Comparison of ENCODE assay signal across 25 mouse cellular contexts in the genomic region with DNA sequence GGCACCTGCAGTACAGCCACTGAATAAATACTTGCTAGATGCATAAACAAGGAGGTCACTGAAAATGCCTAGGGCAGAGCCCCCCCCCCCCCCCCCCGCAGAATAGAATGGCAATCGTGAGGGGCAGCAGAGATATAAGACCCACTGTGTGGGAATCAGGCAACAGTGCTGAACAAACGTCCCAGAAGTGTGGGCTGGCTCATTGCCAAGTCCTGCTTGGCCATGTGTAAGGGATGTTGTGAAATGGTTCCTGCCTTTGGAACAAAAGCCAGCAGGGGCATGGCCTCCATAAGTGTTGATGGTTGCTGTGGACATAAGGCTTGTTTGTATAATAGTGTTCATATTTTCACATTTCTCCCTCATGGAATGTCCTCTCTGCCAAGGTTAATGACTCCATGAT.
DNase-seq lines count a peak whose midpoint lies in the region; ATAC-seq and TF ChIP-seq lines count a peak whose summit lies in the region.
"Had no signal": no experiment of that assay in that cellular context is flagged by ENCODE, and none has a peak within 500 bp of the region (broad histone marks: within the 10 kb centered on the region; RNA-seq: fewer than 3 reads in every experiment).

No protein-coding gene starts in this region.

- DNase-seq in adrenal gland, postnatal 14 days = peak; percentile 7
- DNase-seq in adrenal gland, adult 8-10 months = no peak
- peak; percentile 72 for DNase-seq in heart, adult 11 months
- no peak for DNase-seq in heart, adult 8-10 months (ENCODE audit: low spot score)
- DNase-seq in lung, embryonic 14.5 days = peak; percentile 53
- no peak for DNase-seq in lung, postnatal 25 days (ENCODE audit: low spot score)
- DNase-seq in brain, embryonic 14.5 days (ENCODE audit: low read depth) = peak; percentile 44
- DNase-seq: cerebellum, adult 9-10 months; forebrain, postnatal 0 days; gastrocnemius, postnatal 10 days; kidney, adult 18-20 months; lung, postnatal 14 days; right cerebral cortex, postnatal 4 days; thymus, adult 18-20 months; thymus, postnatal 4 days had no signal

- no peak for TF ChIP-seq CTCF in lung, embryonic 14.5 days (IDR thresholded peaks at IDR 0.05; ENCODE audit: low read depth)
- no peak for TF ChIP-seq CTCF in brain, embryonic 14.5 days (IDR thresholded peaks at IDR 0.05; ENCODE audit: borderline replicate concordance, extremely low read depth, insufficient read depth, insufficient read length)

- no peak overlapping the region for H3K4me3 ChIP-seq in lung, embryonic 14.5 days (ENCODE audit: low read depth, low read length)
- H3K4me3 ChIP-seq: embryonic facial prominence, embryonic 13.5 days; forebrain, embryonic 10.5 days; heart, embryonic 10.5 days; heart, embryonic 15.5 days; limb, embryonic 10.5 days; limb, embryonic 15.5 days; midbrain, embryonic 10.5 days; midbrain, embryonic 15.5 days had no signal

- no peak overlapping the region for H3K4me2 ChIP-seq in lung, embryonic 14.5 days
- H3K4me2 ChIP-seq: embryonic facial prominence, embryonic 13.5 days; heart, embryonic 15.5 days; limb, embryonic 15.5 days; midbrain, embryonic 15.5 days had no signal

- no peak for ATAC-seq in lung, embryonic 14.5 days (ENCODE audit: insufficient read depth)
- ATAC-seq: forebrain, postnatal 0 days; hindbrain, embryonic 16.5 days; midbrain, embryonic 15.5 days had no signal

- 29% methylated on average over 2 of the region's 3 CpGs for WGBS in lung, embryonic 14.5 days

- no peaks in the 10 kb centered on the region for H3K27me3 ChIP-seq in lung, embryonic 14.5 days (ENCODE audit: insufficient read depth, low read length)
- H3K27me3 ChIP-seq: embryonic facial prominence, embryonic 13.5 days; heart, embryonic 15.5 days; limb, embryonic 15.5 days; midbrain, embryonic 15.5 days had no signal

- 0 out of 2 replicates have a peak, but pooled peaks cover 3% of the 10 kb centered on the region for H3K9me3 ChIP-seq in lung, embryonic 14.5 days (ENCODE audit: low read depth, low read length)
- H3K9me3 ChIP-seq: embryonic facial prominence, embryonic 13.5 days; forebrain, embryonic 10.5 days; heart, embryonic 10.5 days; heart, embryonic 15.5 days; limb, embryonic 10.5 days; limb, embryonic 15.5 days; midbrain, embryonic 10.5 days; midbrain, embryonic 15.5 days had no signal

- no peaks in the 10 kb centered on the region for H3K36me3 ChIP-seq in lung, embryonic 14.5 days (ENCODE audit: insufficient read depth)
- H3K36me3 ChIP-seq: embryonic facial prominence, embryonic 13.5 days; forebrain, embryonic 10.5 days; heart, embryonic 10.5 days; heart, embryonic 15.5 days; limb, embryonic 10.5 days; limb, embryonic 15.5 days; midbrain, embryonic 10.5 days; midbrain, embryonic 15.5 days had no signal

- no peak overlapping the region for H3K9ac ChIP-seq in lung, embryonic 14.5 days
- H3K9ac ChIP-seq: embryonic facial prominence, embryonic 13.5 days; forebrain, postnatal 0 days; heart, embryonic 15.5 days; limb, embryonic 15.5 days; midbrain, embryonic 15.5 days had no signal

- H3K4me1 ChIP-seq in lung, embryonic 14.5 days (ENCODE audit: insufficient read depth) = no peaks in the 10 kb centered on the region
- H3K4me1 ChIP-seq: embryonic facial prominence, embryonic 13.5 days; forebrain, embryonic 10.5 days; heart, embryonic 10.5 days; heart, embryonic 15.5 days; limb, embryonic 10.5 days; limb, embryonic 15.5 days; midbrain, embryonic 10.5 days; midbrain, embryonic 15.5 days had no signal

- no peak overlapping the region for H3K27ac ChIP-seq in lung, embryonic 14.5 days (ENCODE audit: low read depth)
- H3K27ac ChIP-seq: embryonic facial prominence, embryonic 13.5 days; forebrain, embryonic 10.5 days; heart, embryonic 10.5 days; heart, embryonic 15.5 days; limb, embryonic 10.5 days; limb, embryonic 15.5 days; midbrain, embryonic 10.5 days; midbrain, embryonic 15.5 days; stomach, postnatal 0 days had no signal

- TF ChIP-seq POLR2A in brain, embryonic 14.5 days (IDR thresholded peaks at IDR 0.05; ENCODE audit: borderline replicate concordance, extremely low read depth, insufficient read depth, insufficient read length, poor library complexity, severe bottlenecking) = no peak

Comparison
In these comparisons a context has a peak if more than half of its experiments do, and no peak if none do; other contexts are left out.
1. DNase-seq: peak in adrenal gland, postnatal 14 days (single experiment), heart, adult 11 months (single experiment), lung, embryonic 14.5 days (single experiment) and brain, embryonic 14.5 days (single experiment); none in adrenal gland, adult 8-10 months (single experiment), heart, adult 8-10 months (single experiment) and lung, postnatal 25 days (single experiment).